Mouse (Mus musculus): ENCODE results near the gene Myt1l. TPM values are rescaled to one million over a fixed set of nuclear protein-coding genes. Genes with fewer than 3 reads are reported as not detected.

Myt1l gene
- polyA plus RNA-seq, 1 experiment, result not detected

DNA sequence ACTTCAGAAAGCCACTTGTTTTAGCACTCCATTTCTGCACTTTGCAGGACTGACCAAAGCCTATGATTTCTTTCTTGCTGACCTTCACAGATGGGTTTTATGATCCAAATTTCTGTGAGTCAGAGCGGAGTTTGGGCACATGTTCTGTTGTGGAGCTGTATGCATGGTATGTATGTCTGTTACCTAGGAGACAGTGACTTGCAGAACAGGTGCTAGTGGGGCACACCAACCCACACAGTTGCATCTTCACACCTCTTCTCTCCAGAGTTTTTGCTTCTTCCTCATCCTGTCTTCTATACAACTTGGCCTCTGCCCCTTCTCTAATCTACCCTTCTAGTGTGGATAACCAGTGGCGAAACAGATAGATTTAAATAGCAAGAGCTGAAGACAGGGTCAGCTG, 250.7 kb downstream of the Myt1l start:
- Histone ChIP-seq H3K4me1 (ENCODE audit: control insufficient read depth, insufficient read depth, low read length) (no peaks in the 10 kb centered on the region), H3K4me3 (ENCODE audit: insufficient read depth, low read depth, low read length) (no peak overlapping the region), H3K27me3 (replicated peaks; ENCODE audit: control insufficient read depth, insufficient read depth, low read length) (no peaks in the 10 kb centered on the region), H3K36me3 (ENCODE audit: control insufficient read depth, insufficient read depth, low read length) (no peaks in the 10 kb centered on the region), H3K27ac (ENCODE audit: insufficient read depth, low read depth, low read length) (no peak overlapping the region)
- TF ChIP-seq CTCF (conservative IDR thresholded peaks at IDR 0.05; ENCODE audit: insufficient read depth, insufficient read length, low read depth, low read length) (no peak), POLR2A (IDR thresholded peaks at IDR 0.05; ENCODE audit: low read depth, low read length) (no peak)
- DNase-seq, result no peak
- 83% methylated on average over 2 of the region's 2 CpGs for WGBS

DNA sequence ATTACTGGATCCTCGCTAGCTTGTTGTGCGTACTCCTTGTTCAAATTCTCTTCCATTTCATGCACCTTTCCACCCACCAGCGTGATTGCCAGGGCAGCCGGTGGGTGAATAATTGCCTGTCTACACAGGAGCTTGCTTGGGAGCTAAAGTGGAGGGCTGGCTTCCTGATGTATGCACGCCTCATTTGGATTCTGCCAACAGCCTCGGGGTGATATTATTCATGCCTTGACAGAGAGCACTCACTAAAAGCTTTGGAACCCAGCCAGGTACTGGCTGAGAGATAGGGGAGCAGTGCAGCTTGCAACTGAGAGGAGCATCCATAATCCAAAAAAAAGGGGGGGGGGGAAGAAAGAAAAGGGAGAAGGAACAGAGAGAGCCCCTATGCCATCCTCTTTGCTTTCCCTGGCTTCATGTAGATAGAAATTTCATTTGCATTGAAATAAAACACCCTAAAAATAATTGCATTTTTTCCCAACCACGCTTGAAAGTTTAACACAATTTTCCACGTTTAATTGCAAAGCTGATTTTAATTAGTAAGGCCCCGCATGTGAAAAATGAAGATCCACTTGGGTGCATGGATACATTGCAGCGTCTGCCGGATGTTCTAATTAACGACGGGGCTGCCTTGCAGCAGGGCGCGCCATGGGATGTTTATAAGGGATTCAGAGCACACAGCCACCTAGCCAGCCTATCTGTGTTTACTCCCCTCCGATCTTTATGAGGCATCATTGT, 261.3 kb downstream of the Myt1l start:
- TF ChIP-seq POLR2A (IDR thresholded peaks at IDR 0.05; ENCODE audit: low read depth, low read length) (no peak), CTCF (conservative IDR thresholded peaks at IDR 0.05; ENCODE audit: insufficient read depth, insufficient read length, low read depth, low read length) (no peak)
- DNase-seq, result peak; percentile 5
- no peak overlapping the region for H3K27ac ChIP-seq (ENCODE audit: insufficient read depth, low read depth, low read length)
- no peaks in the 10 kb centered on the region; the same call in 1 of the 2 replicates for H3K27me3 ChIP-seq (replicated peaks; ENCODE audit: control insufficient read depth, insufficient read depth, low read length)
- H3K4me1 ChIP-seq (ENCODE audit: control insufficient read depth, insufficient read depth, low read length), result no peaks in the 10 kb centered on the region
- no peak overlapping the region for H3K4me3 ChIP-seq (ENCODE audit: insufficient read depth, low read depth, low read length)
- H3K36me3 ChIP-seq (ENCODE audit: control insufficient read depth, insufficient read depth, low read length), result no peaks in the 10 kb centered on the region
- WGBS, result 20% methylated on average over 16 of the region's 16 CpGs

DNA sequence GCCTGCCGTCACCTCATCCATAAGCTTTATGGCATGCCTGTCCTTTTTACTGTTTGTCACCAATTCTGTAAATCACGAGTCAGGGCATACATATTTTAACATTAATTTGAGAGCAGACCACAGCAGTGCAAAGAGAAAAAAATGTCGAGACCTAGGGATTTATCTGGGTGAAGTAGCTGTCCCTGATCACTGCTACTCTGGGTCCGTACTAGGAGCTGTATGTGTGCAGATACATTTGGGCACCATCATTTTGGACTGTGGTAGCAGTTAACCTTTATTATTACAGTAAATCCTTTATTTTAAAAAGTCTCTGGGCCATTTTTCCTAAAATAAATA, 261.8 kb downstream of the Myt1l start:
- no peak overlapping the region for H3K27ac ChIP-seq (ENCODE audit: insufficient read depth, low read depth, low read length)
- TF ChIP-seq POLR2A (IDR thresholded peaks at IDR 0.05; ENCODE audit: low read depth, low read length), result no peak
- no peak for TF ChIP-seq CTCF (conservative IDR thresholded peaks at IDR 0.05; ENCODE audit: insufficient read depth, insufficient read length, low read depth, low read length)
- WGBS, result 34% methylated on average over 4 of the region's 4 CpGs
- H3K4me1 ChIP-seq (ENCODE audit: control insufficient read depth, insufficient read depth, low read length), result no peaks in the 10 kb centered on the region
- H3K36me3 ChIP-seq (ENCODE audit: control insufficient read depth, insufficient read depth, low read length), result no peaks in the 10 kb centered on the region
- no peaks in the 10 kb centered on the region; the same call in 1 of the 2 replicates for H3K27me3 ChIP-seq (replicated peaks; ENCODE audit: control insufficient read depth, insufficient read depth, low read length)
- H3K4me3 ChIP-seq (ENCODE audit: insufficient read depth, low read depth, low read length), result no peak overlapping the region
- DNase-seq, result no peak

DNA sequence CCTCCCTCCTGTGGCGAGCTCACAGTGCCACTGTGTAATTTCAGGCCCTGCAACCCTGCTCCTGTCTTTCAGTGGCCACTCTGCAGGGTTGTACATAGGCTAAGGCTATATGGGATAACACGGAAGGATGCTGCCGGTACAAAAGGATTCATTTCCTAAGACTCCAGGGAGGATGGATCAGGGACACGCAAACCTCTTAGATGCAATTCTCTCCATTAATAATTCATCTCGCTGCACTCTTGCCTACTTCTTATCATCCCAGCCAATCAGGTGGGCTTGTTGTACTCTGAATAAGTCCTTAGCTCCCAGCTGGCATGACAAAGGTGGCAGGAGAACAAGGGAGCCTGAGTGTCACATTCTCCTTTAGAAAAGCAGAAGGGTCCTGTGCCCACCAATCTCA, 264.8 kb downstream of the Myt1l start:
- Histone ChIP-seq H3K27ac (ENCODE audit: insufficient read depth, low read depth, low read length) (no peak overlapping the region), H3K36me3 (ENCODE audit: control insufficient read depth, insufficient read depth, low read length) (no peaks in the 10 kb centered on the region), H3K27me3 (replicated peaks; ENCODE audit: control insufficient read depth, insufficient read depth, low read length) (no peaks in the 10 kb centered on the region; the same call in 1 of the 2 replicates), H3K4me1 (ENCODE audit: control insufficient read depth, insufficient read depth, low read length) (no peaks in the 10 kb centered on the region), H3K4me3 (ENCODE audit: insufficient read depth, low read depth, low read length) (no peak overlapping the region)
- TF ChIP-seq POLR2A (IDR thresholded peaks at IDR 0.05; ENCODE audit: low read depth, low read length) (no peak), CTCF (conservative IDR thresholded peaks at IDR 0.05; ENCODE audit: insufficient read depth, insufficient read length, low read depth, low read length) (no peak)
- 88% methylated on average over 5 of the region's 5 CpGs for whole genome bisulfite sequencing
- no peak for DNase-seq

DNA sequence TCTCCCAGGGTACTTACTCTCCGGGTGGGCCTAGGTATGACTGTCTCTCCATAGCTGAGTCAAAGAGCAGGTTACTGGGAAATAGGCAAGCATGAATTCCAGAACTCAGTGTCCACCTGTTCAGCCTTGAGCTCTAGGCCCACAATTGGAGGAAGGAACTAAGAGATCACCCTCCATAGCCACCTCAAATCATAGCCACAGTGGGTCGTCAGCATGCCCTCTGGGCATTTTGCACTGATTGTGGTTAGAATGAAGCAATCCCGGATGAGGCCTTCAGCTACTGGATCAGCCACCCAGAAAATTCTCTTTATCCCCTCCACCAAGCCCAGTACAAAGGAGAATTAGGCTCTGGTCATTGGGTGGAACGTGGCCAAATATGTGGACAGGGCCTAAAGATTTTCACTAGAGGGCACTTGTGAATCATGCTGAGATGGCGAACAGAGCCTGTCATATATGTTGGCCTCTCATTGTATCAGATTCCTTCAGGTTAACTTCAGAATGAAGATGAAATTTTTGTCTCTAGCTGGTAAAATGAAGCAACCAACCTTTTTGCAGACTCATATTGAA, 267.0 kb downstream of the Myt1l start:
- Histone ChIP-seq H3K4me1 (ENCODE audit: control insufficient read depth, insufficient read depth, low read length) (no peaks in the 10 kb centered on the region), H3K4me3 (ENCODE audit: insufficient read depth, low read depth, low read length) (no peak overlapping the region), H3K36me3 (ENCODE audit: control insufficient read depth, insufficient read depth, low read length) (no peaks in the 10 kb centered on the region), H3K27me3 (replicated peaks; ENCODE audit: control insufficient read depth, insufficient read depth, low read length) (no peaks in the 10 kb centered on the region), H3K27ac (ENCODE audit: insufficient read depth, low read depth, low read length) (no peak overlapping the region)
- TF ChIP-seq CTCF (conservative IDR thresholded peaks at IDR 0.05; ENCODE audit: insufficient read depth, insufficient read length, low read depth, low read length), result no peak
- no peak for TF ChIP-seq POLR2A (IDR thresholded peaks at IDR 0.05; ENCODE audit: low read depth, low read length)
- WGBS, result 76% methylated on average over 5 of the region's 5 CpGs
- no peak for DNase-seq

DNA sequence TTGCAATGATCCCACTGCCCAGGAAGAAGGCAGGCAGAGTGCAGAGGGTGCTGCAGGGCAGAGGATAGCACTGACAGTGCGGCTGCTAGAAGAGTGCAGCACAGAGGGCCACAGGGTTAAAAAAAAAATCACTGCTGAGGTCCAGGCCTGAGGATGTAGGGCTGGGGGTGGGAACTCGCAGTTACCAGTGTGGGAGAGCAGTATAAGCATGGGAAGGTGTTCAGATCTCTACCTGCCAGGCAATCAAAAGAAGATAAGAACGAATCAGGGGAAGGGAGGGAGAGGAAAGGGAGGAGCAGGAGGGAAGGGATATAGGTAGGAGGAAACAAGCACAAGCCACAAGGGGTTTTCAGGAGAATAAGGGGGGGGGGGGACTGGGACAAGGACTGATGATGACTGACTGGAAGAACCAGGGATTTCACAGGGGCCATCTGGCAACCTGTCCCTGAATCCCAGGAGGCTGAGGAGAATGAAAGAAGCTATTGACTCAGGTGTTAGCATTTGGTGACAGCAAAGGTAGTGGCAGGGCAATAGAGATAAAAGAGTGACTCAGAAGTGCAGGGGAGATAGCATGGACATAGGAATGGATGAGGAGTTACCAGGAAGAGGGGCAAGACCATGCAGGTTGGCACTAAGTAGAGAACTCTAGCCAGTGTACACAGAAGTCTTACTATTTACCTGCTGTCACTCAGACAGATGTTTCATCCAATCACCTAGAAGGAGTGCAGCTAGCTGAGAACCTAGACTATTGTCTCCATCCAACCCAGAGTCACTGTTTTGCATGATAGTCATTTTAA, 270.6 kb downstream of the Myt1l start:
- 55% methylated on average over 3 of the region's 3 CpGs for WGBS
- H3K27ac ChIP-seq (ENCODE audit: insufficient read depth, low read depth, low read length), result no peak overlapping the region
- H3K4me3 ChIP-seq (ENCODE audit: insufficient read depth, low read depth, low read length), result no peak overlapping the region
- no peaks in the 10 kb centered on the region for H3K36me3 ChIP-seq (ENCODE audit: control insufficient read depth, insufficient read depth, low read length)
- no peak for DNase-seq
- no peaks in the 10 kb centered on the region for H3K4me1 ChIP-seq (ENCODE audit: control insufficient read depth, insufficient read depth, low read length)
- H3K27me3 ChIP-seq (replicated peaks; ENCODE audit: control insufficient read depth, insufficient read depth, low read length), result no peaks in the 10 kb centered on the region
- TF ChIP-seq POLR2A (IDR thresholded peaks at IDR 0.05; ENCODE audit: low read depth, low read length), result no peak
- no peak for TF ChIP-seq CTCF (conservative IDR thresholded peaks at IDR 0.05; ENCODE audit: insufficient read depth, insufficient read length, low read depth, low read length)

DNA sequence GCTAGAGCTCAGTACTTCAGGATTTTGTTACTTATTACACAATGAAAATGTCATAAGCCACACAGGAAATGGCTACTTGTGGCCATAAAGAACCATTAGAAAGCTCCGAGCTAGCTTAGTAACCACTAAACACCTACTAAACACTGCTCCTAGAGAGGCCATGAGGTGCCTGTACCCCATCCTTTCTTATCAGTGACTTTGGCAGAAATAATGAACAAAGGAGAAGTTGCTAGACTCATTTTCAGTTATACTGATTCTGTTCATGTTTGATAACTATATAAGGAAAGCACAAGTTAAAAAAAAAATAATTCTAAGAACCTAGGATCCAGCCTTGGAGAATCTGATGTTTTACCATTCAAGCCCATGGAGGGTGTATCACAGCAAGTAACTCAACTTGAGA, 278.2 kb downstream of the Myt1l start:
- H3K4me1 ChIP-seq (ENCODE audit: control insufficient read depth, insufficient read depth, low read length), result no peaks in the 10 kb centered on the region
- no peak for DNase-seq
- TF ChIP-seq CTCF (conservative IDR thresholded peaks at IDR 0.05; ENCODE audit: insufficient read depth, insufficient read length, low read depth, low read length), result no peak
- TF ChIP-seq POLR2A (IDR thresholded peaks at IDR 0.05; ENCODE audit: low read depth, low read length), result no peak
- no peaks in the 10 kb centered on the region for H3K36me3 ChIP-seq (ENCODE audit: control insufficient read depth, insufficient read depth, low read length)
- 33% methylated on average over 1 of the region's 1 CpGs for WGBS
- no peaks in the 10 kb centered on the region; the same call in 1 of the 2 replicates for H3K27me3 ChIP-seq (replicated peaks; ENCODE audit: control insufficient read depth, insufficient read depth, low read length)
- H3K27ac ChIP-seq (ENCODE audit: insufficient read depth, low read depth, low read length), result no peak overlapping the region
- H3K4me3 ChIP-seq (ENCODE audit: insufficient read depth, low read depth, low read length), result no peak overlapping the region

Measured in kidney, adult 2 months (tissue).